Mouse (Mus musculus): ENCODE measurements around the gene Arhgef28. TPM values are rescaled to one million over a fixed set of nuclear protein-coding genes. Genes with fewer than 3 reads are reported as not detected.
A peak's percentile ranks its signal among the peaks of the same experiment; 100 is the strongest.

The Arhgef28 gene
- polyA plus RNA-seq, 1 experiment: 11.3 TPM

GRCm38 (mm10) chr13:98222848-98223247 is 16.6 kb upstream of the Arhgef28 start:
- peak; percentile 64 for DNase-seq (ENCODE audit: low read depth)
- TF ChIP-seq CTCF (IDR thresholded peaks at IDR 0.05; ENCODE audit: borderline replicate concordance, extremely low read depth, insufficient read depth, insufficient read length): peak; percentile 83
- no peak for TF ChIP-seq POLR2A (IDR thresholded peaks at IDR 0.05; ENCODE audit: borderline replicate concordance, extremely low read depth, insufficient read depth, insufficient read length, poor library complexity, severe bottlenecking)

DNA sequence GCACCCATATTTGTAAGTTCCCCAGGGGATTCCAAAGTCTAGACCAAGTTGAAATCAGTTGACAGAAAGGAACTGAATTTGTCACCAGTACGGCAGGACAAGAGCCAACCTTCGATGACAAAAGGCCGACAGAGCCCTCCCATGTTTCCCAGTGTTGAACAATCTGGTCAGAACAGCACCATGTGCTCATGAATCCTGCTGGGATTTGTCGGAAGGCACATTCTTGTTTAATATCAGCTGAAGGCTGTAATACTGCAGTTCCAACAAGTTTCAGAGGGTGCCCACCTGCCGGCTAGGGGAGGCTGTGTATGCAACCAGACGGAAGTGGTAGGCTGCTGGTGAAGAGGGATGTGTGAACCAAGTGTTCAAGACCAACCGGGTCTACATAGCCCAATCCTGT is 3.9 kb upstream of the Arhgef28 start:
- no peak for TF ChIP-seq CTCF (IDR thresholded peaks at IDR 0.05; ENCODE audit: borderline replicate concordance, extremely low read depth, insufficient read depth, insufficient read length)
- no peak for TF ChIP-seq POLR2A (IDR thresholded peaks at IDR 0.05; ENCODE audit: borderline replicate concordance, extremely low read depth, insufficient read depth, insufficient read length, poor library complexity, severe bottlenecking)
- no peak for DNase-seq (ENCODE audit: low read depth)

DNA sequence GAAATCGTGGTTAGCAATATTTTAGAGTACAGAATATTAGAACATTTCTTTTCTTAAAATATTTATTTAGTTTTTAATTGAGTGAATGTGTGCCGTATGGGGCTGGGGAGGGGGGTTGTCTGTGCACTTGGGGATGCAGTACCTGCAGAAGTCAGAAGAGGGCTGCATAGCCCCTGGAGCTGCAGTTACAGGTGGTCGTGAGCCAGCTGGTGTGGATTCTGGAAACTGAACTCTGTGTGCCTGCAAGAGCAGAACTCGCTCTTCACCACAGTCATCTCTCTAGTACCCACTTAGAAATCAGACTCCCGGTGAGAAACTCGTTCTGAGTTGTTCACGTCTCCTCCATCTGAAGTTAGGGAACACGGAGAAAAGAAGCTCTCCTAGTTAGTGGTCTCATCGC is 2.6 kb upstream of the Arhgef28 start:
- no peak for TF ChIP-seq POLR2A (IDR thresholded peaks at IDR 0.05; ENCODE audit: borderline replicate concordance, extremely low read depth, insufficient read depth, insufficient read length, poor library complexity, severe bottlenecking)
- peak; percentile 68 for TF ChIP-seq CTCF (IDR thresholded peaks at IDR 0.05; ENCODE audit: borderline replicate concordance, extremely low read depth, insufficient read depth, insufficient read length)
- DNase-seq (ENCODE audit: low read depth): peak; percentile 59

DNA sequence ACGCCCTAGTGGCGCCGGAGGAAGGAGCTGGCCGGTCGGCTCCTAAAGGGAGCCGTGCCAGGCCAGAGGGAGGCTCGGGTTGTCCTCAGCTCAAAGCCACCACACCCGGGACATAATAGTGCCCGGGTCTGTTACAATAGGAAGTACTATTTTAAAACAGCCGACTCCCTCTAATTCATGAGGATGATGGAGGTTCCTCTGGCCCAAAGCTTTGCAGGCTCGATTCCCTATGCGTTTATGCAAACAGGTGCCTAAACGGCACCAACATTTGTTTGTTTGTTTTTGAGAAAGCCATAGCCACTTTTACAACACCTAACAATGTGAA is 269 bp upstream of the Arhgef28 start:
- DNase-seq (ENCODE audit: low read depth): no peak
- TF ChIP-seq POLR2A (IDR thresholded peaks at IDR 0.05; ENCODE audit: borderline replicate concordance, extremely low read depth, insufficient read depth, insufficient read length, poor library complexity, severe bottlenecking) (no peak), CTCF (IDR thresholded peaks at IDR 0.05; ENCODE audit: borderline replicate concordance, extremely low read depth, insufficient read depth, insufficient read length) (no peak)

DNA sequence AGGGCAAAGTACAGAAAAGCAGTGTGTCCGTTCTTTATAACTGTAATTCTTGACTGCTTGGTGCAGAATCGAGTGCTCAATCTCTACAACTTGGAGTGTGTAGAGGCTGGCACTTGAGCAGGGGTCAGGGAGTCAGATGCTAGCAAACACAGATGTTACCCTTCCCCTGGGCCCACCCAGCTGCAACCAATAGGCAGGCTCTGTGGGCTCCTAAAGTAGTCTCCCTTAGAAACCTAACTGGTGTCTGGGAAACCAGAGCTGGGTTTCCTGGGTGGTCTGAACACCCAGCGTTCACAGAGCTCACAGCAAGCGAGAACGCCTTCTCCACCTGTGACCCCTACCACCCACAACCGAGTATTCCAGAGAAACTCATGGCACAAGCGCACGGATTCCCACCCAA is 1.1 kb downstream of the Arhgef28 start:
- DNase-seq (ENCODE audit: low read depth): no peak
- TF ChIP-seq CTCF (IDR thresholded peaks at IDR 0.05; ENCODE audit: borderline replicate concordance, extremely low read depth, insufficient read depth, insufficient read length) (no peak), POLR2A (IDR thresholded peaks at IDR 0.05; ENCODE audit: borderline replicate concordance, extremely low read depth, insufficient read depth, insufficient read length, poor library complexity, severe bottlenecking) (no peak)

GRCm38 (mm10) chr13:98204371-98204770 is 1.9 kb downstream of the Arhgef28 start:
- DNase-seq (ENCODE audit: low read depth): no peak
- no peak for TF ChIP-seq POLR2A (IDR thresholded peaks at IDR 0.05; ENCODE audit: borderline replicate concordance, extremely low read depth, insufficient read depth, insufficient read length, poor library complexity, severe bottlenecking)

- no peak for DNase-seq (ENCODE audit: low read depth)
- TF ChIP-seq POLR2A (IDR thresholded peaks at IDR 0.05; ENCODE audit: borderline replicate concordance, extremely low read depth, insufficient read depth, insufficient read length, poor library complexity, severe bottlenecking) (no peak), CTCF (IDR thresholded peaks at IDR 0.05; ENCODE audit: borderline replicate concordance, extremely low read depth, insufficient read depth, insufficient read length) (no peak)
Observed at GRCm38 (mm10) chr13:98201436-98201835, 4.8 kb downstream of the Arhgef28 start.

- TF ChIP-seq CTCF (IDR thresholded peaks at IDR 0.05; ENCODE audit: borderline replicate concordance, extremely low read depth, insufficient read depth, insufficient read length) (no peak), POLR2A (IDR thresholded peaks at IDR 0.05; ENCODE audit: borderline replicate concordance, extremely low read depth, insufficient read depth, insufficient read length, poor library complexity, severe bottlenecking) (no peak)
- no peak for DNase-seq (ENCODE audit: low read depth)
Observed at GRCm38 (mm10) chr13:98192596-98192995, 13.6 kb downstream of the Arhgef28 start.

DNA sequence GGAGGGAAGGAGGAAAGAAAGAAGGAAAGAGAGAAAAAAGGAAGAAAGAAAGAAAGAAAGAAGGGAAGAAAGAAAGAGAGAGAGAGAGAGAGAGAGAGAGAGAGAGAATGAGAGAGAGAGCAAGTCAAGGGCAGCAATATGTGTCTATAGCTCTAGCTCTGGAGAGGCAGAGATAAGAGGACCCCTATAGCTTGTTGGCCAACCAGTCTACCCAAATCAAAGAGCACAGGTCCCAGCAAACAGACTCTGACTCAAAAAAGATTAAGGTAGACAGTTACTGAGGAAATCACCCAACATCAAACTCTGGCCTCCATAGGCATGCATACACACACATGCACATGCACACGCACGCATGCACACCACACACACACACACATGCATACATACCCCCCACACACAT is 17.7 kb downstream of the Arhgef28 start:
- TF ChIP-seq POLR2A (IDR thresholded peaks at IDR 0.05; ENCODE audit: borderline replicate concordance, extremely low read depth, insufficient read depth, insufficient read length, poor library complexity, severe bottlenecking) (no peak), CTCF (IDR thresholded peaks at IDR 0.05; ENCODE audit: borderline replicate concordance, extremely low read depth, insufficient read depth, insufficient read length) (no peak)
- DNase-seq (ENCODE audit: low read depth): no peak

- TF ChIP-seq POLR2A (IDR thresholded peaks at IDR 0.05; ENCODE audit: borderline replicate concordance, extremely low read depth, insufficient read depth, insufficient read length, poor library complexity, severe bottlenecking): no peak
- no peak for TF ChIP-seq CTCF (IDR thresholded peaks at IDR 0.05; ENCODE audit: borderline replicate concordance, extremely low read depth, insufficient read depth, insufficient read length)
Observed at GRCm38 (mm10) chr13:98187904-98188303, 18.3 kb downstream of the Arhgef28 start.

GRCm38 (mm10) chr13:98186179-98186578 is 20.1 kb downstream of the Arhgef28 start:
- TF ChIP-seq CTCF (IDR thresholded peaks at IDR 0.05; ENCODE audit: borderline replicate concordance, extremely low read depth, insufficient read depth, insufficient read length) (no peak), POLR2A (IDR thresholded peaks at IDR 0.05; ENCODE audit: borderline replicate concordance, extremely low read depth, insufficient read depth, insufficient read length, poor library complexity, severe bottlenecking) (no peak)
- peak; percentile 87 for DNase-seq (ENCODE audit: low read depth)

More at GRCm38 (mm10) chr13:98187904-98188303, 18.3 kb downstream of the Arhgef28 start:
- no peak for DNase-seq (ENCODE audit: low read depth)

- TF ChIP-seq CTCF (IDR thresholded peaks at IDR 0.05; ENCODE audit: borderline replicate concordance, extremely low read depth, insufficient read depth, insufficient read length) (no peak), POLR2A (IDR thresholded peaks at IDR 0.05; ENCODE audit: borderline replicate concordance, extremely low read depth, insufficient read depth, insufficient read length, poor library complexity, severe bottlenecking) (no peak)
Observed at GRCm38 (mm10) chr13:98184632-98185031, 21.6 kb downstream of the Arhgef28 start.

More at GRCm38 (mm10) chr13:98184632-98185031, 21.6 kb downstream of the Arhgef28 start:
- DNase-seq (ENCODE audit: low read depth): no peak
